Mouse (Mus musculus) myocyte (in vitro differentiated cells): ENCODE measurements around the gene Plcb4.

Experiments
- E2F4 ChIP-seq: IDR thresholded peaks from one replicate; pipeline ENCODE4 v1.6.1; 2011; ENCODE audit warnings: mild to moderate bottlenecking, control low read depth, moderate library complexity; ENCODE audit not compliant: insufficient read depth
- MAX ChIP-seq: IDR thresholded peaks from one replicate; pipeline ENCODE4 v1.6.1; 2011; ENCODE audit warnings: low read depth, mild to moderate bottlenecking, control low read depth
- MYOD1 ChIP-seq, 3 experiments: IDR thresholded peaks; one replicate each; pipeline ENCODE4 v1.6.1; 2011; ENCODE audit warnings: control low read depth in 2 of 3, low read depth in 2 of 3, mild to moderate bottlenecking in 2 of 3, moderate library complexity in 1 of 3; ENCODE audit not compliant: insufficient read length in 2 of 3, control insufficient read depth in 1 of 3
- MYOG ChIP-seq, 3 experiments: IDR thresholded peaks; one replicate each; pipeline ENCODE4 v1.6.1; 2011; ENCODE audit warnings: control low read depth in 2 of 3, low read depth in 2 of 3, mild to moderate bottlenecking in 2 of 3; ENCODE audit not compliant: insufficient read length in 2 of 3, control insufficient read depth in 1 of 3, insufficient read depth in 1 of 3
- POLR2A ChIP-seq: IDR thresholded peaks from one replicate; pipeline ENCODE4 v1.6.1; 2011; ENCODE audit warnings: low read depth, mild to moderate bottlenecking, control low read depth, moderate library complexity; ENCODE audit not compliant: insufficient read length
- POLR2AphosphoS2 ChIP-seq: IDR thresholded peaks from one replicate; pipeline ENCODE4 v1.6.1; 2011; ENCODE audit warnings: low read depth, control low read depth; ENCODE audit not compliant: insufficient read length
- SRF ChIP-seq: IDR thresholded peaks from one replicate; pipeline ENCODE4 v1.6.1; 2011; ENCODE audit warnings: low read depth; ENCODE audit not compliant: control insufficient read depth, insufficient read length
- TCF12 ChIP-seq: IDR thresholded peaks from one replicate; pipeline ENCODE4 v1.6.1; 2011; ENCODE audit warnings: mild to moderate bottlenecking, control low read depth; ENCODE audit not compliant: poor library complexity, insufficient read depth, severe bottlenecking
- USF1 ChIP-seq: IDR thresholded peaks from one replicate; pipeline ENCODE4 v1.6.1; 2011; ENCODE audit warnings: low read depth, mild to moderate bottlenecking, control low read depth, moderate library complexity

- no peak for TF ChIP-seq E2F4
- no peak for TF ChIP-seq POLR2A
- no peak for TF ChIP-seq USF1
- no peak for TF ChIP-seq MYOD1 (IDR thresholded peaks at IDR 0.05; ENCODE audit: control insufficient read depth in 1 of 3, insufficient read length in 2 of 3, low read depth in 2 of 3)
- no peak for TF ChIP-seq MYOG (IDR thresholded peaks at IDR 0.05; ENCODE audit: control insufficient read depth in 1 of 3, insufficient read depth in 1 of 3, insufficient read length in 2 of 3, low read depth in 2 of 3)
- TF ChIP-seq MAX, result no peak
- TF ChIP-seq TCF12, result no peak
- TF ChIP-seq POLR2AphosphoS2, result no peak
- no peak for TF ChIP-seq SRF
Measured at GRCm38 (mm10) chr2:135954760-135955548, 296.1 kb downstream of the Plcb4 start.
